Mouse (Mus musculus) right cerebral cortex, postnatal 4 days (tissue): Measurements from ENCODE around the gene Rbck1.
"Not testable (repeated sequence)": the region's sequence is repeated elsewhere in the genome, so short reads cannot be mapped to it uniquely, and the experiment has no call there.

Experiments used
- DNase-seq: peaks from one replicate; pipeline ENCODE4 v3.0.0-alpha.2; 2022

Rbck1 gene

DNA sequence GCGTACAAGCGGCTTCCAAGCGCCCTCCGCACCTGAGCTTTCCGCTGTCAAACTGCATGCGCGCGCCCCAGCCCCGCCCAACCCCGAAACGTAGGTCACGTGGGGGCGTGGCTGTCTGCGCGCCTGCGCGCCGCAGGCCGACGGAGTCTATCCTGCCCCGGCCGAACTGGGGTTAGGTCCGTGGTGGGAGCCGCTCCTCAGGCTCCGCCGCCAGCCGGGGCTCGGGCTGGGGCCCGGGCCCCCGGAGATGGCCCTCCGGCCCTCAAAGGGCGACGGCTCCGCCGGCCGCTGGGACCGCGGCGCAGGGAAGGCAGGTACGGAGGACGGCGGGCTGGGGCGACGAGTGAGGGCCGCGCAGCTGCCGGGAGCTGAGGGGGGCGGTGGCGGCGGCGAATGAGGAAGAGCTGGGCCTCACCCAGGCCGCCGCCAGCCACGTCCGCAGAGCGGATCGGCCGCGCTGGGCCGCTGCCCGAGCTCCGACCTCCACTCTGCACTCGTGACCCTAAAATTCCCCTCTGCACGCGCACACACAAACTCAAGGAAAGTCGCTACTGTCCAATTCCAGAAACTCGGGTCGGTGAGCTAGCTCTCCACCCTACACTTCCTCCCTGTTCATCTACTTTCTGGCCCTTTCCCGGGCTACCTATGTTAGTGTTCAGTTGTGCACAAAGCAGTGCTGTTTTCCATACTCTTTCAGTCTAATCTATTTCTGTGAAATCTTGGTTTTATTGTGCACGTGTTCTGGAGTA is 38.6 kb downstream of the Rbck1 start, which contains the start of gene Tbc1d20:
Tbc1d20 (plus strand) TSS at position 102 of the 749 bp plus-strand sequence.
- DNase-seq = peak; percentile 89

- no peak for DNase-seq
Observed at GRCm38 (mm10) chr2:152293179-152293726, 39.2 kb downstream of the Rbck1 start.

GRCm38 (mm10) chr2:152292475-152292874 is 40.0 kb downstream of the Rbck1 start:
- no peak for DNase-seq

GRCm38 (mm10) chr2:152289623-152290022 is 42.8 kb downstream of the Rbck1 start:
- not testable (repeated sequence) for DNase-seq

- no peak for DNase-seq
Observed at GRCm38 (mm10) chr2:152288046-152288445, 44.4 kb downstream of the Rbck1 start.

- no peak for DNase-seq
Observed at GRCm38 (mm10) chr2:152287560-152287959, 44.9 kb downstream of the Rbck1 start.

- no peak for DNase-seq
Observed at GRCm38 (mm10) chr2:152281407-152281806, 51.0 kb downstream of the Rbck1 start.

DNA sequence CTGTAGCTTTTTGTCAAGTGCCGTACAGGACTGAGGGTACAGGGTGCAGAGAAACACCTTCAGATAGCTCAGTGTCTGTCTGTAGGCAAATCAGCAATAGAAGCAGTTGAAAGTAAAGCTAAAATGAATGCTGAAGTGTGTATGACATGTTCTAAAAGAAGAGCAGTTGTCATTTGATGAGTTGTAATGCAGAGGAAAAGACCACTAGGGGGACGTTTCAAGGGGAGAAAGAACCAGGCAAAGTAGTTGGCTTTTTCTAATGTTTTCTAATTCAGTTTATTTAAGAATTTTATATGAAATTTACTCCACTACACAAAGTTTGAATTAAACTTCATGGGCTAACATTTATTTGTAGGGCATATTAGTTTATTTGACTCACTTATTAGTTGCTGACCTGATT is 58.8 kb downstream of the Rbck1 start:
- no peak for DNase-seq
